Mouse (Mus musculus): ENCODE measurements around the gene Brd1.

GRCm38 (mm10) chr15:88677568-88677967 is 56.5 kb downstream of the Brd1 start:
- no peak for TF ChIP-seq POLR2A (IDR thresholded peaks at IDR 0.05; ENCODE audit: control insufficient read depth, low read depth, low read length)
- TF ChIP-seq CTCF (IDR thresholded peaks at IDR 0.05; ENCODE audit: control insufficient read depth, insufficient read depth, insufficient replicate concordance, low read depth, low read length) = no peak
